ENCODE assay signal across 8 mouse cellular contexts in genomic region chr6:119792562-119792961, GRCm38 (mm10). TPM values are rescaled to one million over a fixed set of nuclear protein-coding genes. Genes with fewer than 3 reads are reported as not detected.
DNase-seq lines count a peak whose midpoint lies in the region; ATAC-seq lines count a peak whose summit lies in the region.
"Had no signal": no experiment of that assay in that cellular context is flagged by ENCODE, and none has a peak within 500 bp of the region (broad histone marks: within the 10 kb centered on the region; RNA-seq: fewer than 3 reads in every experiment).

No protein-coding gene starts in this region.

- H3K9ac ChIP-seq in liver, embryonic 11.5 days (ENCODE audit: low read depth, low read length) = no peak overlapping the region
- H3K9ac ChIP-seq: stomach, embryonic 15.5 days had no signal

- no peaks in the 10 kb centered on the region for H3K9me3 ChIP-seq in liver, embryonic 11.5 days (ENCODE audit: control insufficient read depth, low read length)
- H3K9me3 ChIP-seq: stomach, embryonic 15.5 days had no signal

- ATAC-seq in liver, embryonic 11.5 days (replicated peaks; ENCODE audit: low FRiP score) = 0 out of 2 replicates have a peak, but pooled peaks have one; percentile 29

- peak; percentile 20 for DNase-seq in urinary bladder, postnatal 25 days (ENCODE audit: low spot score)
- DNase-seq in urinary bladder, postnatal 10 days (ENCODE audit: low spot score) = no peak
- peak; percentile 30 for DNase-seq in adrenal gland, adult 2 months
- DNase-seq in embryo, embryonic 10.5 days (ENCODE audit: low spot score) = peak; percentile 79
- DNase-seq in kidney, adult 8-10 months = peak; percentile 24 to 62
- DNase-seq in liver, embryonic 11.5 days (ENCODE audit: low spot score) = no peak
- DNase-seq in right cerebral cortex, postnatal 10 days (ENCODE audit: low spot score in 2 of 2) = peak; percentile 58 to 72

- no peak overlapping the region for H3K4me3 ChIP-seq in liver, embryonic 11.5 days (ENCODE audit: low read depth, low read length)
- H3K4me3 ChIP-seq: stomach, embryonic 15.5 days had no signal

- H3K36me3 ChIP-seq in liver, embryonic 11.5 days (ENCODE audit: control insufficient read depth, insufficient read depth, low read length) = no peaks in the 10 kb centered on the region

- no peaks in the 10 kb centered on the region for H3K27me3 ChIP-seq in liver, embryonic 11.5 days (replicated peaks; ENCODE audit: control insufficient read depth, insufficient read depth, low read length)
- H3K27me3 ChIP-seq: stomach, embryonic 15.5 days had no signal

- no peak overlapping the region for H3K27ac ChIP-seq in liver, embryonic 11.5 days (ENCODE audit: low read depth, low read length)
- H3K27ac ChIP-seq: stomach, embryonic 15.5 days had no signal

- no peak overlapping the region for H3K4me2 ChIP-seq in liver, embryonic 11.5 days
- H3K4me2 ChIP-seq: stomach, embryonic 15.5 days had no signal

- H3K4me1 ChIP-seq in liver, embryonic 11.5 days (replicated peaks; ENCODE audit: control insufficient read depth, insufficient read depth, low read length) = no peaks in the 10 kb centered on the region
- H3K4me1 ChIP-seq: stomach, embryonic 15.5 days had no signal

- WGBS in liver, embryonic 11.5 days = 52% methylated on average over 2 of the region's 2 CpGs

RNA-seq across cellular contexts. Expression of gene Erc1, which starts 55.4 kb away (rescaled TPM):
- total RNA-seq in adrenal gland, adult 2 months (2021) = 10 to 100 TPM; 18.0 to 20.2 TPM
- 4.1 and 5.3 TPM in 2 replicates for polyA plus RNA-seq in adrenal gland, adult 2 months (2012; rRNA removed)
- polyA plus RNA-seq in liver, embryonic 11.5 days (2014; fragmentation: Nextera tagmentation; extraction: Ambion mirVana) = 11.8 and 12.3 TPM in 2 replicates

Comparison
In these comparisons a context has a peak if more than half of its experiments do, and no peak if none do; other contexts are left out.
1. DNase-seq: peak in urinary bladder, postnatal 25 days (single experiment), adrenal gland, adult 2 months (single experiment), embryo, embryonic 10.5 days (single experiment), kidney, adult 8-10 months (2 of 2) and right cerebral cortex, postnatal 10 days (2 of 2); none in urinary bladder, postnatal 10 days (single experiment) and liver, embryonic 11.5 days (single experiment).